Mouse (Mus musculus) MEL (cell line): ENCODE data around the gene Nanp. TPM values are rescaled to one million over a fixed set of nuclear protein-coding genes. Genes with fewer than 3 reads are reported as not detected.
A peak's percentile ranks its signal among the peaks of the same experiment; 100 is the strongest.

Source experiments
- DNase-seq: peaks from one replicate; pipeline ENCODE4 v3.0.0; 2011; ENCODE audit warnings: low read depth, low spot score
- H3K27ac ChIP-seq: 2 replicates; pipeline ENCODE4 v1.5.1; 2012; ENCODE audit warnings: low read depth, mild to moderate bottlenecking, control low read depth, low read length, moderate library complexity; ENCODE audit not compliant: control insufficient read depth
- H3K27me3 ChIP-seq, 2 experiments: fragments of 150-350 bp in 1 of 2; sonication (generic) in 1 of 2; 2 replicates each; pipeline ENCODE4 v1.6.1; 2012; ENCODE audit warnings: low read length in 2 of 2, mild to moderate bottlenecking in 2 of 2, improper control_type of control experiment in 1 of 2, moderate library complexity in 1 of 2; ENCODE audit not compliant: insufficient read depth in 2 of 2, control insufficient read depth in 1 of 2
- H3K36me3 ChIP-seq, 2 experiments: 2 replicates each; pipeline ENCODE4 v1.6.1; 2012 to 2014; ENCODE audit warnings: low read length in 2 of 2, improper control_type of control experiment in 1 of 2, inconsistent platforms in 1 of 2, mild to moderate bottlenecking in 1 of 2; ENCODE audit not compliant: insufficient read depth in 2 of 2, control insufficient read depth in 1 of 2
- H3K4me1 ChIP-seq, 2 experiments: fragments of 150-350 bp in 1 of 2; sonication (generic) in 1 of 2; 2 replicates each; pipeline ENCODE4 v1.6.1; 2012; ENCODE audit warnings: low read length in 2 of 2, improper control_type of control experiment in 1 of 2, mild to moderate bottlenecking in 1 of 2; ENCODE audit not compliant: insufficient read depth in 2 of 2, control insufficient read depth in 1 of 2
- H3K4me3 ChIP-seq, 2 experiments: fragments of 150-350 bp in 1 of 2; sonication (generic) in 1 of 2; 2 replicates each; pipeline ENCODE4 v1.5.1; 2012; ENCODE audit warnings: low read depth in 2 of 2, low read length in 2 of 2, mild to moderate bottlenecking in 2 of 2, moderate library complexity in 2 of 2, control low read depth in 1 of 2, improper control_type of control experiment in 1 of 2; ENCODE audit not compliant: control insufficient read depth in 1 of 2, insufficient read depth in 1 of 2
- H3K79me2 ChIP-seq: 2 replicates; pipeline ENCODE4 v1.6.1; 2012; ENCODE audit warnings: mild to moderate bottlenecking, low read length, moderate library complexity; ENCODE audit not compliant: control insufficient read depth, poor library complexity, insufficient read depth
- H3K9ac ChIP-seq: 2 replicates; pipeline ENCODE4 v1.6.1; 2012; ENCODE audit warnings: low read depth, mild to moderate bottlenecking, control low read depth, low read length, moderate library complexity; ENCODE audit not compliant: control insufficient read depth, poor library complexity, severe bottlenecking
- H3K9me3 ChIP-seq: fragments of 150-350 bp; sonication (generic); replicated peaks from 2 replicates; pipeline ENCODE4 v1.6.1; 2012; ENCODE audit warnings: mild to moderate bottlenecking, low read length, improper control_type of control experiment, moderate library complexity; ENCODE audit not compliant: insufficient read depth
- BHLHE40 ChIP-seq: IDR thresholded peaks from 2 replicates; pipeline ENCODE4 v1.6.1; 2012; ENCODE audit warnings: low read depth, mild to moderate bottlenecking, inconsistent platforms, low read length, improper control_type of control experiment, borderline replicate concordance
- CHD1 ChIP-seq: IDR thresholded peaks from 2 replicates; pipeline ENCODE4 v1.6.1; 2012; ENCODE audit warnings: low read depth, mild to moderate bottlenecking, inconsistent platforms, low read length, improper control_type of control experiment
- CHD2 ChIP-seq: IDR thresholded peaks from 2 replicates; pipeline ENCODE4 v1.6.1; 2011; ENCODE audit warnings: low read length, improper control_type of control experiment
- CTCF ChIP-seq, 3 experiments: IDR thresholded peaks in 2 of 3; conservative IDR thresholded peaks in 1 of 3; 2 replicates each; pipeline ENCODE4 v1.5.1; 2011 to 2012; ENCODE audit warnings: low read length in 3 of 3, low read depth in 2 of 3, mild to moderate bottlenecking in 2 of 3, improper control_type of control experiment in 1 of 3, inconsistent platforms in 1 of 3, mixed read lengths in 1 of 3, moderate library complexity in 1 of 3; ENCODE audit not compliant: control insufficient read depth in 1 of 3, insufficient read depth in 1 of 3, poor library complexity in 1 of 3, severe bottlenecking in 1 of 3
- E2F4 ChIP-seq: IDR thresholded peaks from 2 replicates; pipeline ENCODE4 v1.6.1; 2011; ENCODE audit warnings: low read depth, low read length, improper control_type of control experiment, borderline replicate concordance
- ELF1 ChIP-seq: IDR thresholded peaks from 2 replicates; pipeline ENCODE4 v1.6.1; 2014; ENCODE audit warnings: low read depth, mild to moderate bottlenecking, inconsistent platforms, low read length, improper control_type of control experiment, moderate library complexity
- EP300 ChIP-seq, 2 experiments: IDR thresholded peaks; 2 replicates each; pipeline ENCODE4 v1.6.1; 2011; ENCODE audit warnings: improper control_type of control experiment in 2 of 2, low read length in 2 of 2, low read depth in 1 of 2, mild to moderate bottlenecking in 1 of 2
- ETS1 ChIP-seq: IDR thresholded peaks from 2 replicates; pipeline ENCODE4 v1.6.1; 2012; ENCODE audit warnings: low read depth, mild to moderate bottlenecking, inconsistent platforms, low read length, improper control_type of control experiment, moderate library complexity
- GABPA ChIP-seq: IDR thresholded peaks from 2 replicates; pipeline ENCODE4 v1.6.1; 2012; ENCODE audit warnings: low read depth, mild to moderate bottlenecking, inconsistent platforms, low read length, improper control_type of control experiment, moderate library complexity
- GATA1 ChIP-seq: IDR thresholded peaks from 2 replicates; pipeline ENCODE4 v1.6.1; 2011; ENCODE audit warnings: low read depth, low read length, improper control_type of control experiment
- HCFC1 ChIP-seq: IDR thresholded peaks from 2 replicates; pipeline ENCODE4 v1.6.1; 2012; ENCODE audit warnings: low read depth, mild to moderate bottlenecking, inconsistent platforms, low read length, improper control_type of control experiment, moderate library complexity
- JUND ChIP-seq: IDR thresholded peaks from 2 replicates; pipeline ENCODE4 v1.6.1; 2011; ENCODE audit warnings: low read depth, mild to moderate bottlenecking, improper control_type of control experiment, low read length
- KAT2A ChIP-seq: conservative IDR thresholded peaks from 2 replicates; pipeline ENCODE4 v1.6.1; 2012; ENCODE audit warnings: low read depth, low read length, improper control_type of control experiment, inconsistent platforms
- MAFK ChIP-seq: IDR thresholded peaks from 2 replicates; pipeline ENCODE4 v1.6.1; 2011; ENCODE audit warnings: low read depth, mild to moderate bottlenecking, low read length, improper control_type of control experiment, borderline replicate concordance
- MAX ChIP-seq: IDR thresholded peaks from 2 replicates; pipeline ENCODE4 v1.6.1; 2011; ENCODE audit warnings: low read length, improper control_type of control experiment
- MEF2A ChIP-seq: IDR thresholded peaks from 2 replicates; pipeline ENCODE4 v1.6.1; 2014; ENCODE audit warnings: low read depth, mild to moderate bottlenecking, inconsistent platforms, low read length, improper control_type of control experiment; ENCODE audit not compliant: poor library complexity, insufficient replicate concordance, severe bottlenecking; ENCODE audit errors: extremely low read depth
- MXI1 ChIP-seq: IDR thresholded peaks from 2 replicates; pipeline ENCODE4 v1.6.1; 2011; ENCODE audit warnings: mild to moderate bottlenecking, low read depth, low read length, improper control_type of control experiment
- MYB ChIP-seq: IDR thresholded peaks from 2 replicates; pipeline ENCODE4 v1.6.1; 2011; ENCODE audit warnings: mild to moderate bottlenecking, low read depth, low read length, improper control_type of control experiment
- NELFE ChIP-seq: IDR thresholded peaks from 2 replicates; pipeline ENCODE4 v1.6.1; 2011; ENCODE audit warnings: low read depth, low read length, improper control_type of control experiment
- NRF1 ChIP-seq: IDR thresholded peaks from 2 replicates; pipeline ENCODE4 v1.6.1; 2014; ENCODE audit warnings: low read depth, mild to moderate bottlenecking, inconsistent platforms, low read length, improper control_type of control experiment, moderate library complexity; ENCODE audit not compliant: poor library complexity, insufficient read depth, severe bottlenecking
- POLR2A ChIP-seq, 2 experiments: IDR thresholded peaks; 2 replicates each; pipeline ENCODE4 v1.6.1; 2011 to 2012; ENCODE audit warnings: low read length in 2 of 2, mild to moderate bottlenecking in 2 of 2, control low read depth in 1 of 2, improper control_type of control experiment in 1 of 2, low read depth in 1 of 2, moderate library complexity in 1 of 2; ENCODE audit not compliant: control insufficient read depth in 1 of 2, insufficient read depth in 1 of 2, poor library complexity in 1 of 2
- POLR2AphosphoS2 ChIP-seq: IDR thresholded peaks from 2 replicates; pipeline ENCODE4 v1.6.1; 2011; ENCODE audit warnings: low read length, improper control_type of control experiment
- RAD21 ChIP-seq: IDR thresholded peaks from 2 replicates; pipeline ENCODE4 v1.6.1; 2011; ENCODE audit warnings: mild to moderate bottlenecking, low read depth, low read length, improper control_type of control experiment
- RCOR1 ChIP-seq: IDR thresholded peaks from 2 replicates; pipeline ENCODE4 v1.6.1; 2012; ENCODE audit warnings: low read depth, mild to moderate bottlenecking, inconsistent platforms, low read length, improper control_type of control experiment
- SIN3A ChIP-seq: IDR thresholded peaks from 2 replicates; pipeline ENCODE4 v1.6.1; 2012; ENCODE audit warnings: low read length, improper control_type of control experiment, inconsistent platforms
- SMC3 ChIP-seq: IDR thresholded peaks from 2 replicates; pipeline ENCODE4 v1.6.1; 2011; ENCODE audit warnings: low read depth, low read length, improper control_type of control experiment
- TAL1 ChIP-seq: IDR thresholded peaks from 2 replicates; pipeline ENCODE4 v1.6.1; 2012; ENCODE audit warnings: mild to moderate bottlenecking, inconsistent platforms, low read length, moderate library complexity, mixed read lengths
- TBP ChIP-seq: IDR thresholded peaks from 2 replicates; pipeline ENCODE4 v1.8.0; 2011; ENCODE audit warnings: low read depth, low read length, improper control_type of control experiment
- TCF12 ChIP-seq: IDR thresholded peaks from 2 replicates; pipeline ENCODE4 v1.6.1; 2014; ENCODE audit warnings: low read depth, mild to moderate bottlenecking, inconsistent platforms, low read length, improper control_type of control experiment, moderate library complexity
- UBTF ChIP-seq: IDR thresholded peaks from 2 replicates; pipeline ENCODE4 v1.6.1; 2012; ENCODE audit warnings: low read depth, mild to moderate bottlenecking, inconsistent platforms, low read length, improper control_type of control experiment, moderate library complexity, borderline replicate concordance; ENCODE audit not compliant: insufficient read depth
- USF1 ChIP-seq: IDR thresholded peaks from 2 replicates; pipeline ENCODE4 v1.6.1; 2014; ENCODE audit warnings: low read depth, mild to moderate bottlenecking, inconsistent platforms, low read length, improper control_type of control experiment, moderate library complexity
- USF2 ChIP-seq, 2 experiments: IDR thresholded peaks; 2 replicates each; pipeline ENCODE4 v1.6.1; 2011 to 2012; ENCODE audit warnings: improper control_type of control experiment in 2 of 2, low read length in 2 of 2, borderline replicate concordance in 1 of 2, inconsistent platforms in 1 of 2, low read depth in 1 of 2, mild to moderate bottlenecking in 1 of 2; ENCODE audit not compliant: insufficient read depth in 1 of 2
- ZC3H11A ChIP-seq: IDR thresholded peaks from 2 replicates; pipeline ENCODE4 v1.6.1; 2012; ENCODE audit warnings: low read depth, mild to moderate bottlenecking, inconsistent platforms, low read length, improper control_type of control experiment
- ZKSCAN1 ChIP-seq: IDR thresholded peaks from 2 replicates; pipeline ENCODE4 v1.6.1; 2012; ENCODE audit warnings: low read depth, mild to moderate bottlenecking, inconsistent platforms, low read length, improper control_type of control experiment, moderate library complexity
- ZMIZ1 ChIP-seq: IDR thresholded peaks from 2 replicates; pipeline ENCODE4 v1.6.1; 2012; ENCODE audit warnings: low read depth, mild to moderate bottlenecking, inconsistent platforms, low read length, improper control_type of control experiment, moderate library complexity
- ZNF384 ChIP-seq: IDR thresholded peaks from 2 replicates; pipeline ENCODE4 v1.6.1; 2012; ENCODE audit warnings: low read depth, mild to moderate bottlenecking, inconsistent platforms, low read length, improper control_type of control experiment
- polyA plus RNA-seq, 2 experiments: library from polyadenylated mRNA; stranded (reverse) in 1 of 2; unstranded in 1 of 2; fragments of >175 nt in 1 of 2; fragments of >200 nt in 1 of 2; gene quantifications; 2 replicates each; pipeline versions ENCODE4 v1.2.1 to v1.2.4; 2012; ENCODE audit warnings: low replicate concordance in 2 of 2, low read depth in 1 of 2; ENCODE audit not compliant: insufficient read length in 2 of 2, insufficient read depth in 1 of 2, missing spikeins in 1 of 2
- total RNA-seq: library from RNA; depleted of rRNA; stranded (reverse); fragments of 300-350 nt; gene quantifications from 2 replicates; pipeline ENCODE4 v1.2.3, GENCODE M21; 2012

Gene Nanp
- total and polyA plus RNA-seq, 3 experiments: 14.6 to 25.4 TPM; not detected in 1

- H3K27ac ChIP-seq: peak overlapping the region; percentile 42
- DNase-seq: peak; percentile 74
- H3K9ac ChIP-seq: peak overlapping the region; percentile 93
- H3K79me2 ChIP-seq: peaks cover 35% of the 10 kb centered on the region
- H3K4me1 ChIP-seq: peaks cover 13 to 14% of the 10 kb centered on the region in 2 experiments
- H3K36me3 ChIP-seq: peaks cover 2 to 25% of the 10 kb centered on the region in 2 experiments; a peak in 3 of 4 replicates
- H3K9me3 ChIP-seq: no peaks in the 10 kb centered on the region
- no peaks in the 10 kb centered on the region for H3K27me3 ChIP-seq
- peak overlapping the region; percentile 83 to 97 for H3K4me3 ChIP-seq
- TF ChIP-seq MXI1 (peak; percentile 94), MAFK (no peak), TAL1 (peak; percentile 92), TBP (peak; percentile 55; the same call in 1 of the 2 replicates), MEF2A (no peak), JUND (no peak), CHD1 (no peak), NRF1 (no peak), RAD21 (no peak), POLR2A (IDR thresholded peaks at IDR 0.05; ENCODE audit: control insufficient read depth in 1 of 2, insufficient read depth in 1 of 2, low read depth in 1 of 2, low read length in 2 of 2, poor library complexity in 1 of 2) (peak in 1 of 2 experiments; percentile 28; a peak in 1 of 4 replicates), ZMIZ1 (no peak), EP300 (IDR thresholded peaks at IDR 0.05; ENCODE audit: low read depth in 1 of 2, low read length in 2 of 2) (peak; percentile 63 to 77), MYB (no peak), SMC3 (no peak), GATA1 (peak; percentile 73), CTCF (IDR thresholded peaks at IDR 0.05 in 2 of 3, conservative IDR thresholded peaks at IDR 0.05 in 1 of 3; ENCODE audit: control insufficient read depth in 1 of 3, insufficient read depth in 1 of 3, low read depth in 2 of 3, low read length in 3 of 3, poor library complexity in 1 of 3, severe bottlenecking in 1 of 3) (no peak), RCOR1 (no peak), ZC3H11A (no peak), KAT2A (no peak), E2F4 (no peak), HCFC1 (no peak), ELF1 (peak; percentile 51; the same call in 1 of the 2 replicates), TCF12 (peak; percentile 89), USF1 (no peak), BHLHE40 (no peak; the same call in 1 of the 2 replicates), USF2 (IDR thresholded peaks at IDR 0.05; ENCODE audit: borderline replicate concordance in 1 of 2, insufficient read depth in 1 of 2, low read depth in 1 of 2, low read length in 2 of 2) (no peak), SIN3A (peak; percentile 87), ZNF384 (no peak), MAX (peak; percentile 62; the same call in 1 of the 2 replicates), ZKSCAN1 (no peak), CHD2 (no peak), GABPA (no peak), UBTF (no peak), POLR2AphosphoS2 (no peak), NELFE (no peak), ETS1 (peak; percentile 76)
Measured at GRCm38 (mm10) chr2:151037876-151038552, 1.2 kb downstream of the Nanp start.
